Mouse (Mus musculus): ENCODE data around the gene Lgals3bp.

Gene Lgals3bp

GRCm38 (mm10) chr11:118401760-118402280 is at the start of gene Lgals3bp:
Gene Lgals3bp (minus strand): TSS chr11:118402092.
- DNase-seq (ENCODE audit: low spot score in 2 of 2) = no peak

DNA sequence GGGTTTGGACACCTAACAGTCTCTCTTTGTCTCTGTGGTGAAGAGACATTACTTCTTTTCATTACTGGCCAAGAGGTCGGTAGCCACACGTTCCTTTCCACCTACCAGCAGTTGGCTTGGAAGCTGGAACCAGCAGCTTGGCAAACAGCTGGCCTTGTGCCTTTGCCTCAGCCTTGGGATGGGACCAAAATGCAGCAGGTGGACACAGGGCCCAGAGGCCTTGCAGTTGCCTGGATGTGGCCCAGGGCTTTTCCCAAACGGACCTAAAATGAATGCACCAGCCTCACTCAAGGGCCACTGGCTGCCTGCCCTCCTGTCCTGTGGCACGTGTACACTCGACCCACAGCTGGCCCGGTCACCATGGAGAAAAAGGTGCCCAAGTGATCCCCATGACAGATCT is 49.3 kb upstream of the Lgals3bp start:
- DNase-seq (ENCODE audit: low spot score in 2 of 2) = no peak

GRCm38 (mm10) chr11:118448385-118448784 is 46.5 kb upstream of the Lgals3bp start:
- no peak for DNase-seq (ENCODE audit: low spot score in 2 of 2)

GRCm38 (mm10) chr11:118447346-118447745 is 45.5 kb upstream of the Lgals3bp start:
- DNase-seq (ENCODE audit: low spot score in 2 of 2) = no peak

GRCm38 (mm10) chr11:118445843-118446242 is 44.0 kb upstream of the Lgals3bp start:
- DNase-seq (ENCODE audit: low spot score in 2 of 2) = peak; percentile 44 to 59

GRCm38 (mm10) chr11:118443201-118443970 is 41.5 kb upstream of the Lgals3bp start:
- DNase-seq (ENCODE audit: low spot score in 2 of 2) = peak; percentile 47 to 59

- no peak for DNase-seq (ENCODE audit: low spot score in 2 of 2)
Observed at GRCm38 (mm10) chr11:118442691-118443090, 40.8 kb upstream of the Lgals3bp start.

DNA sequence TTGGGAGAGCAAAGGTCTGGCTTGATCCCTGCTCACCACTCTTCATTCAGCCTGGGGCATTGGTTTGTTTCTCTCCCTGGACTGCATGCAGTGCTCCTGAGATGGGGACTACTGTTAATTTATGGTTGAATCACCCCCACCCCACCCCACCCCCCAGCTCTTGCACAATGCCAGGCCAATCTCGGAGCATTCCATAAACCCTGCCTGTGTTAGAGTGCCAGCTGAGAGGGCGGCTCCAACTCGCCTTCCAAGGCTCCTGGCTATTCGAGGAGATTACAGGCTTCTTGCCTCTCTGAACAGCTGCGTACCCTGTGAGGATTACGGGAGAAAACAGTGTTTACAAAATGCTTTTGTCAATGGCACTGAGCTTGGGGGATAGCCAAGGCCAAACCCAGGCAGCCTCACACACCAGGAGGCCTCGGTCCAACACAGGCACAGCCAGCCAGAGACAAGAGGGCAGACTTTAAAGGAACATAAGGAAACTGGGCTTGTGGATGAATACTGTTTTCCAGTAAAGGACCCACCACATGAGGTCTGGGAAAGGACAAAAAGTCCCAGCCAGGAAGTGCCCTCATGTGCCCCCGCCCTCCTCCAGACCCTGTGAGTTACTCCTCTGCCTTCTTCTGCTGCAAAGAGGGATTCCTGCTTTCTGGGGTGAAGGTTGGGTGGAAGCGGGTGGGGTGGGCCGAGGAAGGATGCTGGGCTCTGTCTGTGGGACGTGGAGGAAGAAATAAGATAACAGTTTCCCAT is 36.9 kb upstream of the Lgals3bp start:
- DNase-seq (ENCODE audit: low spot score in 2 of 2) = no peak

DNA sequence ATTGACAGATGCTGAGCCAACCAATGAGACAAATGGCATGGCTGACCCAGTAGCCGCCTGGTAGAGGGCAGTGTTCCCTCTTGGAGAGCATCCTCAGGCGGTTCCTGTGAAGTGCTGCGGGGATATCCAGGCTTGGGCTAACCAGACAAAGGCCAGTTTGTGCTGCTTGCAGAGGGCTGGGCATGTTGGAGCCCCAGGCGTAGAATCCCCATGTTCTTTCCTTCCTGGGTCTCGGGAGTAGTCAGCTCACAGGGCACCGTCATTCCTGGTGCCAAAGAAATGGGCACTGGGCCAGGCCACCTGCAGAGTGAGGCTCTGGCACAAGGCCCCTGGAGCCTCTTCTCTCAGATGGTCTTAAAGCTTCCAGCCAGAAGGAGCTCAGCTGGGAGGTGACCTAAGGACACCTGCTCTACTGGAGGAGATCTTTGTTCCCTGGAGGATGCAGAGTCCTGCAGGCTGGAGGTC is 34.6 kb upstream of the Lgals3bp start:
- no peak for DNase-seq (ENCODE audit: low spot score in 2 of 2)

GRCm38 (mm10) chr11:118434093-118434492 is 32.2 kb upstream of the Lgals3bp start:
- DNase-seq (ENCODE audit: low spot score in 2 of 2) = no peak

GRCm38 (mm10) chr11:118433398-118433868 is 31.5 kb upstream of the Lgals3bp start:
- DNase-seq (ENCODE audit: low spot score in 2 of 2) = no peak

- no peak for DNase-seq (ENCODE audit: low spot score in 2 of 2)
Observed at GRCm38 (mm10) chr11:118431100-118431948, 29.4 kb upstream of the Lgals3bp start.

- DNase-seq (ENCODE audit: low spot score in 2 of 2) = no peak
Observed at GRCm38 (mm10) chr11:118430291-118430885, 28.5 kb upstream of the Lgals3bp start.

GRCm38 (mm10) chr11:118428944-118429709 is 27.2 kb upstream of the Lgals3bp start:
- no peak for DNase-seq (ENCODE audit: low spot score in 2 of 2)

- DNase-seq (ENCODE audit: low spot score in 2 of 2) = no peak
Observed at GRCm38 (mm10) chr11:118428460-118428868, 26.6 kb upstream of the Lgals3bp start.

DNA sequence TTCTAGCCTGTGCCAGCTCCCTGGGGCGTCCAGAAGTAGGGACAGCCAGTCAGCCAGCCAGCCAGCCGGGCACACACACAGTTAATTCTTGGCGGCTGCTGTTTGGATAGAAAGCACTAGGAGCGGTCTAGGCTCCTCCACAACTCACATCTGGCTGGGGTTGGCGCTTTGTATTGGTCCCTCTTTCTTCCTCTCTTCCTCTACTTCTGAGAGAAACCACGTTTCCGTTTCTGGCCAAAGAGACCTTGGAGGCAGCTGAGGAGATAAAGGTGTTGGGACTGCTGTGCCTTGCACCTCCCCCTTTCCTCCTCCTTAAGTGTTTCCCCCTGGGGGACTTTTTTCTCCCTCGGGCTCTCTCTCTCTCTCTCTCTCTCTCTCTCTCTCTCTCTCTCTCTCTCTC is 26.1 kb upstream of the Lgals3bp start, which contains the start of gene C1qtnf1:
Gene C1qtnf1, plus strand, starts transcription at position 218 of the 400 bp plus-strand sequence.
- no peak for DNase-seq (ENCODE audit: low spot score in 2 of 2)

DNA sequence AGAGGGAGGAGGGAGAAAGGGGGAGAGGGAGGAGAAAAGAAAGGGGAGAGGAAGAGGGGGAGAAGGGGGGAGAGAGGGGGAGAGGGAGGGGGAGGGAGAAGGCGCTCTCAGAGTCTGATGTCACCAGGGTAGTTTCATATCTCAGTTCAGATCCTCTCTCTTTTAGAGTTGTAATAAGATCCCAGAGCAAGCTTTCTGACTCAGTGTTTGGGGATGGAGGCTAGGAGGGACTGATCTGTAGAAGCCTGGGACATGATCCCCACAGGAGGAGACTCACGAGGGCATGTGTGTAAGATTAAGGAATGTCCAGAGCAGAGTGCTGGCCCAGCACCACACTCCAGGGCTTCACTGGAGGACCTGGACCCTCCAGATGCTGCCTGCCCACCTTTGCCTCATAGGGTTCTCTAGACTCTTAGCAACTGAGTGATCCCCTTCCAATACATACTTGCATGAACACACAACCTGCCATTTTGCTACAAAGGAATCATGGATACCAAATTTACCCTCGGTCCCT is 25.4 kb upstream of the Lgals3bp start:
- DNase-seq (ENCODE audit: low spot score in 2 of 2) = no peak

DNA sequence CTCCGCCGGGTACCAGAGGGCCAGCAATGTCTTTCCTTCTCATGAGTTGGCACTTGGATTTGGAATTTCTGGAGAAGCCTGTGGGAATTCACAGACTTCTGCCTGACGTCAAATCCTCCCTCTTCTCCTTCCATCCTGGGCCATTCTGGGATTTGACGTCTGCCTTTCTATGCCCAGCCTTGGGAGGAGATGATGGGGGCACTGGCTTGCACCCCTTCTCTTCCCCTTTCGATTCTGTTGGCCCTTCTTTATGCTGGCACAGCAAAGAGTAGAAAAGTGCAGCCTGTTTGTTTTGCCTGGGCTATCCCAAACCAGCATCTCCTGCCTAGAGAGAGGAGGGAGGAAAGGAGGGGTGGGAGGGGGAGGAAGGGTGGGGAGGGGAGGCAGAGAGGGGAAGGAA is 24.9 kb upstream of the Lgals3bp start:
- DNase-seq (ENCODE audit: low spot score in 2 of 2) = no peak

GRCm38 (mm10) chr11:118424621-118425335 is 22.9 kb upstream of the Lgals3bp start:
- DNase-seq (ENCODE audit: low spot score in 2 of 2) = no peak

All from frontal cortex, postnatal 25 days (tissue).